Mouse (Mus musculus) liver, embryonic 12.5 days (tissue): ENCODE data around the gene B3gntl1. TPM values are rescaled to one million over a fixed set of nuclear protein-coding genes. Genes with fewer than 3 reads are reported as not detected.
"Not testable (repeated sequence)": the region's sequence is repeated elsewhere in the genome, so short reads cannot be mapped to it uniquely, and the experiment has no call there.

Experiments
- ATAC-seq: fragments of 200-750 bp; cut with Nextera tagmentation; 2 replicates; pipeline ENCODE4 v1.8.0; 2017; ENCODE audit warnings: moderate number of reproducible peaks, mild to moderate bottlenecking, moderate library complexity
- H3K27ac ChIP-seq: fragments of 300-500 bp; sonication (generic); 2 replicates; pipeline ENCODE4 v1.5.1; 2016; ENCODE audit warnings: mild to moderate bottlenecking
- H3K27me3 ChIP-seq: fragments of 300-500 bp; sonication (generic); replicated peaks from 2 replicates; pipeline ENCODE4 v1.6.1; 2016; ENCODE audit warnings: mild to moderate bottlenecking, moderate library complexity
- H3K36me3 ChIP-seq: fragments of 300-500 bp; sonication (generic); 2 replicates; pipeline ENCODE4 v1.6.1; 2016; ENCODE audit warnings: mild to moderate bottlenecking, moderate library complexity
- H3K4me1 ChIP-seq: fragments of 300-500 bp; sonication (generic); 2 replicates; pipeline ENCODE4 v1.6.1; 2016
- H3K4me2 ChIP-seq: fragments of 300-500 bp; sonication (generic); 2 replicates; pipeline ENCODE4 v1.6.1; 2016; ENCODE audit warnings: mild to moderate bottlenecking, moderate library complexity
- H3K4me3 ChIP-seq: fragments of 300-500 bp; sonication (generic); 2 replicates; pipeline ENCODE4 v1.5.1; 2016; ENCODE audit warnings: mild to moderate bottlenecking, moderate library complexity
- H3K9ac ChIP-seq: fragments of 300-500 bp; sonication (generic); 2 replicates; pipeline ENCODE4 v1.6.1; 2016; ENCODE audit warnings: mild to moderate bottlenecking, moderate library complexity
- H3K9me3 ChIP-seq: fragments of 300-500 bp; sonication (generic); replicated peaks from 2 replicates; pipeline ENCODE4 v1.6.1; 2016; ENCODE audit warnings: mild to moderate bottlenecking, moderate library complexity
- WGBS: fragments of 180-500 bp; shearing (Covaris S2); methylation state at CpG from one replicate; pipeline ENCODE4 v1.1.7; 2016; ENCODE audit not compliant: insufficient replicate concordance; 5-methylcytosine and 5-hydroxymethylcytosine counted together
- polyA plus RNA-seq: library from polyadenylated mRNA; unstranded; fragments of >200 nt; fragmentation: Nextera tagmentation; extraction: Ambion mirVana; gene quantifications from 2 replicates; pipeline ENCODE4 v1.2.1, GENCODE M21; 2016

B3gntl1 gene
- polyA plus RNA-seq, 1 experiment from 2014 or later: 2.5 TPM

DNA sequence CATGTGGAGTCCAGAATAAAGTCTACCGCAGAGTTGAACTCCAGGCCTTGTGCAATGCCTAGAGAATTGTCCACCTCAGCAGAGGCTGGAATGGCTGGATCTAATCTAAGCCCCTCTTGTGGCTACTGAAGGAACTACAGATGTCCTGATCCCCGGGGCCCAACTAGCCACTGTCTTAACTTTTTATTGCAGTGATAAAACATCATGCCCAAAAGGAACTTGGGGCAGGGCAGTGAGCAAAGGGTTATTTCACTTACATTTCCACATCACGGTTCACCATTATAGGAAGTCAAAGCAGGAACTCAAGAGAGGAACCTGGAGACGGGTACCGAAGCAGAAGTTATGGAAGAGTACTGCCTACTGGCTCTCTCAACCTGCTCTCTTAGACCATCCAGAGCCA, 7.8 kb upstream of the B3gntl1 start:
- WGBS: 45% methylated on average over 5 of the region's 5 CpGs
- Histone ChIP-seq H3K36me3 (no peaks in the 10 kb centered on the region), H3K9me3 (no peaks in the 10 kb centered on the region), H3K27me3 (no peaks in the 10 kb centered on the region), H3K27ac (no peak overlapping the region), H3K4me3 (no peak overlapping the region), H3K4me1 (no peaks in the 10 kb centered on the region), H3K4me2 (no peak overlapping the region), H3K9ac (no peak overlapping the region)
- ATAC-seq: no peak

DNA sequence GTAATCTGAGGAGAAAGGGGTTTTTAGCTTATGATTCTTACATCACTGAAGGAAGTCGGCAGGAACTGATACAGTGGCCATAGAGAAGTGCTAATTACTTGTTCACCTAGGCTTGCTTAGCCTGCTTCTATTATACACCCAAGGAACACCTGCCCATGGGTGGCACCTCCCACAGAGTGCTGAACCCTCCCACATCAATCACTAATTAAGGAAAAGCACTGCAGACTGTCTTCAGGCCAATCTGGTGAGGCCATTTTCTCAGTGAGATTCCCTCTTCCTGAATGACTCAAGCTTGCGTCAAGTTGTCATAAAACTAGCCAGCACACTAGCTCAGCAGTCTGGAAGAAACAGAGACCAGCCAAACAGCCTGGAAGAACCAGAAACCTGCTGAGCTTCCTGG, 6.6 kb upstream of the B3gntl1 start:
- 59% methylated on average over 2 of the region's 2 CpGs for WGBS

DNA sequence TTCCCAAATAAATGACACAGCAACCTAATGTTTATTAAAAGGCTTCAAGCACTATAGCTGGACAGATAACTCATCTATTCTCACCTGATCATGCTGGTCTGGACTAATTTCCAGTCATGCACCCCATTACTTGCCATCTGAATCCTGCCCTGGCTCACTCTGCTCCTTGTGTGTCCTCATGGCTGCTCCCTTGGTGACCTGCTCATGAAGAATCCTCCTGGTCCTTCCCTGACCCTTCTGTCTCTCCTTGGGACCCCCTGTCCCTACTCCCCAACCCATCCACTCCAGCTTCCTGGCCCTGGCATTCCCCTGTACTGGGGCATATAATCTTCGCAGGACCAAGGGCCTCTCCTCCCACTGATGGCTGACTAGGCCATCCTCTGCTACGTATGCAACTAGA, 3.9 kb upstream of the B3gntl1 start:
- H3K4me3 ChIP-seq: no peak overlapping the region
- no peaks in the 10 kb centered on the region for H3K27me3 ChIP-seq
- no peak overlapping the region for H3K4me2 ChIP-seq
- H3K9ac ChIP-seq: no peak overlapping the region
- no peaks in the 10 kb centered on the region for H3K9me3 ChIP-seq
- WGBS: 82% methylated on average over 2 of the region's 2 CpGs
- H3K4me1 ChIP-seq: peaks cover 17% of the 10 kb centered on the region
- ATAC-seq: no peak
- no peaks in the 10 kb centered on the region for H3K36me3 ChIP-seq
- H3K27ac ChIP-seq: no peak overlapping the region

More for the DNA sequence above, 6.6 kb upstream of the B3gntl1 start:
- Histone ChIP-seq H3K4me3 (no peak overlapping the region), H3K9ac (no peak overlapping the region), H3K4me1 (no peaks in the 10 kb centered on the region), H3K36me3 (no peaks in the 10 kb centered on the region), H3K9me3 (no peaks in the 10 kb centered on the region), H3K4me2 (no peak overlapping the region), H3K27ac (no peak overlapping the region), H3K27me3 (no peaks in the 10 kb centered on the region)
- ATAC-seq: no peak

DNA sequence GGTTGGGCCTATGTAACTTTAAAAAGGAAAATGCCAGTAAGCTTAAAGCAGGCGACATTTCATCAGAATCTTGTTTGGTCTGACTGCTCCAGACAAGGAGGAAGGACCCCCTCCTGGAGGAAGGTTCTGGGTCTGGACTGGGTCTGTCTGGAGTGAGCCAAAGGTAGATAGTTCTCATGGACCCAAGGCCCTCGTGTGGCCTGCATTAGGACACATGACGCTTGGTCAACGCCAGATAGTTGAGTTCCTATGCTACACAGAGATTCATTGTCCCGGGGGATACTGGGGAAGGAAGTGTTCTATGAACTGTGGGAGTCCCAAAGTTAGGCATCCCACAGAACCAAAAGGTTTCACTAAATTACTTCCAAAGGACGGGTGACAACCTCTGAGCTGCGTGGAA, 676 bp upstream of the B3gntl1 start:
- H3K27me3 ChIP-seq: no peaks in the 10 kb centered on the region
- no peak; the same call in 1 of the 2 replicates for ATAC-seq
- WGBS: 56% methylated on average over 7 of the region's 7 CpGs

DNA sequence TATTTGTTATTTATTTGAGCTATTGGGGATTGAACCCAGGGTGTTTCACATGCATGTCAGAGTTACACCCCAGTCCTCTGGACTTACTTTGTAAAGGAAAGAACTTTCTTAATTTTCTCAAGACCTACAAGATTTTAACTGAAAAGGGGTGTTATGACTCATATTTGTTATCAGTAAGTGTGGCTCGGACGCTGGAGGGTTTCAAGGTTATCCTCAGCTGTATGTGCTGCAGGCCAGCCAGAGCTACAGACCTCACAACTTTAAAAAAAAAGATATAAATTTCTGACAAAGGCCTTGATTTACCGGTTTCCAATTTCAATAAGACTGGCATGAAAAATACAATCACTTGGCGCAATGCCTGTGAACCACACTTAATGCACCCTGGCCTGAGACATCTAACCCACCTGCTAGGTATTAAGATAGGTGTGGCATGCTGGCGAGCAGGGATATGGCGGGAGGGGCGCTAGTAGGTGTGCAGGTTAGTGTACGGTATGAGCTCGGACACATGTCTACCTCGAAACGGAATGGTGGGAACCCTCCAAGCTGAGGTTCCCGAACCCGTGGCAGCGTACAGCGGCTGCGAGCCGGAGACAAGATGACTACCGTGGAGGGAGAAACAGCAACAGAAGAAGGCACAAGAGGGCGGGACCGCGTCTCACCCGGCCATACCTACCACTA, 502 bp downstream of the B3gntl1 start:
- peaks cover 5% of the 10 kb centered on the region; the same call in 1 of the 2 replicates for H3K36me3 ChIP-seq
- peak overlapping the region; percentile 76 for H3K27ac ChIP-seq
- no peak for ATAC-seq
- H3K4me3 ChIP-seq: peak overlapping the region; percentile 72
- H3K9me3 ChIP-seq: no peaks in the 10 kb centered on the region
- peak overlapping the region; percentile 67 for H3K9ac ChIP-seq
- no peaks in the 10 kb centered on the region for H3K27me3 ChIP-seq
- peak overlapping the region; percentile 93 for H3K4me2 ChIP-seq
- WGBS: under 1% methylated on average over 22 of the region's 22 CpGs
- H3K4me1 ChIP-seq: peaks cover 17% of the 10 kb centered on the region

More for the DNA sequence above, 676 bp upstream of the B3gntl1 start:
- Histone ChIP-seq H3K9ac (peak overlapping the region; percentile 68), H3K4me3 (peak overlapping the region; percentile 72), H3K27ac (peak overlapping the region; percentile 70), H3K4me1 (peaks cover 17% of the 10 kb centered on the region), H3K36me3 (peaks cover 2% of the 10 kb centered on the region; the same call in 1 of the 2 replicates), H3K4me2 (peak overlapping the region; percentile 93), H3K9me3 (no peaks in the 10 kb centered on the region)

DNA sequence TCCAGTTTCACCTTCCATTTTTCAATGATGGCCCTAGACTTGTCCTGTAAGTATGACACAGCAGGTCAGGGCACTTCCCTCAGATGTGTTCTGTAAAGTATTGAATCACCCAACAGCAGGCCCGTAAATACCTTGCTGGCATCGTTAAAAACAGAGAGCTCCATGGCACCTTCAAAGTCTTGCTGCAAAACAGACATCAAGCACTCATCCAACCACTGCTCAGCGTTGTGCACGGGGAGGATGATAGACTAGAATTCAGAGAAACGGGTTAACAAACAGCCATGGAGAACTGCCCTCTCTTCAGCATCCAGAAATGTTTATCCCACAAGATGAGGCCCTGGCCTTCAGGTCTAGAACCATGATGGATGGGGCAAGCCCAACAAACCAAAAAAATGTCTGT, 2.0 kb downstream of the B3gntl1 start:
- Histone ChIP-seq H3K9ac (no peak overlapping the region), H3K36me3 (peaks cover 5% of the 10 kb centered on the region; the same call in 1 of the 2 replicates), H3K4me1 (peaks cover 17% of the 10 kb centered on the region), H3K4me2 (no peak overlapping the region), H3K27ac (no peak overlapping the region), H3K9me3 (no peaks in the 10 kb centered on the region), H3K4me3 (no peak overlapping the region), H3K27me3 (no peaks in the 10 kb centered on the region)
- WGBS: 86% methylated on average over 5 of the region's 5 CpGs
- no peak for ATAC-seq

DNA sequence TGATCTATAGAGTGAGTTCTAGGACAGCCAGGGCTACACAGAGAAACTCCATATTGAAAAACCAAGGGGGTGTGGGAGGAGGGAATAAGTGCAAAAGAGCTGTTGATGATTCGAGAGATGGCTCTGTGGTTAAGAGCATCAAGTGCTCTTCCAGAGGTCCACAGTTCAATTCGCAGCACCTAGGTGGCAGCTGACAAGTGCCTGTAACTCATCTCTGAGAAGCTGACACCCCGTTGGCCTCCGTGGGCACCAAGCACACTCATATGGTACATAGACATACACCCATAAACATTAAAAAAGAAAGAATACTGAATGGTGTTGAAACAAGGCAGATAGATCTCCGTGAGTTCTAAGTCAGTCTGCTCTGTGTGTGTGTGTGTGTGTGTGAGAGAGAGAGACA, 4.2 kb downstream of the B3gntl1 start:
- ATAC-seq: no peak
- H3K9me3 ChIP-seq: no peaks in the 10 kb centered on the region
- peaks cover 10% of the 10 kb centered on the region for H3K36me3 ChIP-seq
- H3K4me1 ChIP-seq: peaks cover 13% of the 10 kb centered on the region
- no peak overlapping the region for H3K4me3 ChIP-seq
- H3K4me2 ChIP-seq: no peak overlapping the region
- H3K9ac ChIP-seq: no peak overlapping the region
- 72% methylated on average over 5 of the region's 5 CpGs for WGBS
- H3K27me3 ChIP-seq: no peaks in the 10 kb centered on the region
- no peak overlapping the region for H3K27ac ChIP-seq

DNA sequence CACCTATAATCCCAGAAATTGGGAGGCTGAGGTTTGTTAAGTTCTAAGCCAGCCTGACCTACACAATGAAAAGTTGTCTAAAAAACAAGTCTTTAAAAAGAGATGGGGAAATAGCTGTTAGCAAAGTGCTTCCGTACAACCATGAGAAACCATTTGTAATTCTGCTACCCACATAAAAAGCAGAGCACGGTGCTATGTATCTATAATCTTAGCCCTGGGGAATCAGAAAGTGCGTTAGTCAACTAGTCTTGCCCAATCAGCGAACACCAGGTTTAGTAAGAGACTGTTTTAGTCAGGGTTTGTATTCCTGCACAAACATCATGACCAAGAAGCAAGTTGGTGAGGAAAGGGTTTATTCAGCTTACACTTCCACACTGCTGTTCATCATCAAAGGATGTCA, 5.4 kb downstream of the B3gntl1 start:
- no peak overlapping the region for H3K27ac ChIP-seq

DNA sequence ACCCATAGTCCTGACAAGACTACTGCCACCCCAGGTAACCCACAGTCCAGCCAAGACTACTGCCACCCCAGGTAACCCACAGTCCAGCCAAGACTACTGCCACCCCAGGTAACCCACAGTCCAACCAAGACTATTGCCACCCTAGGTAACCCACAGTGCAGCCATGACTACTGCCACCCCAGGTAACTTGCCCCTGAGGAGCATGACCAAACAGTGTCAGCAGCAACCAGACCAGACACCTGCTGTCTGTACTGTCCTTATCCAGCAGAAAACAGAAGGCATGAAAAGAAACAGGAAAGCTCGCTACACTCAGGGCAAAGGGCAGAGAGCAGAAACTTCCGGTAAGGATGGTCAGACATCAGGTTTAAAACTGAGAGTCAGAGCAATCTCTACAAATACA, 11.8 kb downstream of the B3gntl1 start:
- Histone ChIP-seq H3K27ac (no peak overlapping the region), H3K4me1 (no peaks in the 10 kb centered on the region), H3K9me3 (no peaks in the 10 kb centered on the region), H3K4me2 (no peak overlapping the region), H3K36me3 (peaks cover 10% of the 10 kb centered on the region; the same call in 1 of the 2 replicates), H3K4me3 (no peak overlapping the region), H3K27me3 (no peaks in the 10 kb centered on the region), H3K9ac (no peak overlapping the region)
- no peak for ATAC-seq
- WGBS: 79% methylated on average over 2 of the region's 2 CpGs

More for the DNA sequence above, 5.4 kb downstream of the B3gntl1 start:
- Histone ChIP-seq H3K27me3 (no peaks in the 10 kb centered on the region), H3K4me3 (no peak overlapping the region), H3K36me3 (peaks cover 10% of the 10 kb centered on the region), H3K9me3 (no peaks in the 10 kb centered on the region), H3K4me2 (no peak overlapping the region), H3K4me1 (peaks cover 6% of the 10 kb centered on the region), H3K9ac (no peak overlapping the region)
- WGBS: 76% methylated on average over 4 of the region's 4 CpGs
- ATAC-seq: no peak

DNA sequence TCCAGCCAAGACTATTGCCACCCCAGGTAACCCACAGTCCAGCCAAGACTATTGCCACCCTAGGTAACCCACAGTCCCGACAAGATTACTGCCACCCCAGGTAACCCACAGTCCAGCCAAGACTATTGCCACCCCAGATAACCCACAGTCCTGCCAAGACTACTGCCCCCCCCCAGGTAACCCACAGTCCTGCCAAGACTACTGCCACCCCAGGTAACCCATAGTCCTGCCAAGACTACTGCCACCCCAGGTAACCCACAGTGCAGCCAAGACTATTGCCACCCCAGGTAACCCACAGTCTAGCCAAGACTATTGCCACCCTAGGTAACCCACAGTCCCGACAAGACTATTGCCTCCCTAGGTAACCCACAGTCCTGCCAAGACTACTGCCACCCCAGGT, 12.3 kb downstream of the B3gntl1 start:
- not testable (repeated sequence) for H3K27ac ChIP-seq, H3K4me3 ChIP-seq, H3K4me1 ChIP-seq, H3K4me2 ChIP-seq, H3K9me3 ChIP-seq, H3K27me3 ChIP-seq, H3K9ac ChIP-seq, ATAC-seq
- H3K36me3 ChIP-seq: peaks cover 10% of the 10 kb centered on the region; the same call in 1 of the 2 replicates
- 73% methylated on average over 2 of the region's 2 CpGs for WGBS

DNA sequence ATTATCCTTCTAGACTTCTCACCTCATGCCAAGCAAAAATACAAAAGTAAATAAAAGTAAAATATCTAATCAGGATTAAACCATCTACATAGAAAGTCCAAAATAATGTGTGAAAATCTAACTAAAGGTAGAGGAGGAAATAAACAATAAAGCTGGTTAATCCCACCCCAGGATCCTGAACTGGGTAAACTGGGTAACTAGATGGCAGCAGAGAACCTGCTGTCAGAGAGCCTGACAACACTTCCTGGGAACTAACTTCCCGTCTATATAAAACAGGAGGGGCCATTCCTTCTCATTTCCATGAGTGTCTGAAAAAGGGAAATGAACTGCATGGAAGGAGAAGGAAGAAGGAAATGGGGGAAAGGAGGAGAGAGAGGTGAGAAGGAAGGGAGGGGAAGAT, 14.8 kb downstream of the B3gntl1 start:
- Histone ChIP-seq H3K9ac (no peak overlapping the region), H3K36me3 (0 out of 2 replicates have a peak, but pooled peaks cover 5% of the 10 kb centered on the region), H3K27me3 (no peaks in the 10 kb centered on the region), H3K4me1 (no peaks in the 10 kb centered on the region), H3K9me3 (no peaks in the 10 kb centered on the region), H3K4me3 (no peak overlapping the region), H3K4me2 (no peak overlapping the region), H3K27ac (no peak overlapping the region)
- 49% methylated on average over 1 of the region's 1 CpGs for WGBS
- ATAC-seq: no peak

DNA sequence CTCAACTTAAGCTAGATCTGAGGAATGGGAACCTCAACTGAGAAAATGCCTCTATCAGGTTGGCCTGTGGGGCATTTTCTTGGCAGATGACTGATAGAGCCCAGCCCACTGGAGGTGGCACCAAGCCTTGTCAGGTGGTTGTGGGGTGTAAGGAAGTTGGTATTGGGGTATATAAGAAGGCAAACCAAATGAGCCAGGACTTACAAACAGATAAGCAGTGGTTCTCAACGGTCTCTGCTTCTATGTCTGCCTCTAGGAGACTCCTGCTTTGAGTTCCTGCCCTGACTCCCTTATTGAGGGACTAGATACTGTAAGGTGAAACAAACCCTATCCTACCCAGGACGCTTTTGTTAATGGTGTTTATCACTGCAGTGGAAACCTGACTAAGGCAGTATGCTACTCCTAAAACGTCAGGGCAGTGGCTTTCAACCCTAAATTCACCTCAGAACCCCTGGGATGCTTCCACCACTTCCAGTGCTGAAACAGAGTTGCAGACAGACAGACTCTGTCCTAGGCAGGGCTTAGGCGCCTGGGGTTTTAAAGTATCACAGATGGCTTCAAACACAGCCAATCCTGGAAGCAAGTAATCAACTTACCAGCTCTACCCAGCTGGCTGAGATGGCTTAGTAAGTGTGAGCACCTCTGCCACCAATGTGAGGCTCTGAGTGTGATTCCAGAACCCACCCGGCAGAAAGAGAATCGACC, 17.0 kb downstream of the B3gntl1 start:
- no peaks in the 10 kb centered on the region for H3K4me1 ChIP-seq
- no peaks in the 10 kb centered on the region for H3K27me3 ChIP-seq
- no peak overlapping the region for H3K9ac ChIP-seq
- no peak overlapping the region for H3K27ac ChIP-seq
- WGBS: 64% methylated on average over 6 of the region's 6 CpGs
- H3K4me3 ChIP-seq: no peak overlapping the region
- no peak for ATAC-seq
- no peak overlapping the region for H3K4me2 ChIP-seq
- H3K36me3 ChIP-seq: 0 out of 2 replicates have a peak, but pooled peaks cover 5% of the 10 kb centered on the region
- no peaks in the 10 kb centered on the region for H3K9me3 ChIP-seq
